Mouse (Mus musculus): ENCODE measurements around the gene Mgat4e. TPM values are rescaled to one million over a fixed set of nuclear protein-coding genes. Genes with fewer than 3 reads are reported as not detected.

Mgat4e gene
- polyA plus RNA-seq, 1 experiment, result not detected

GRCm38 (mm10) chr1:134513876-134514590 is 35.4 kb downstream of the Mgat4e start:
- H3K79me2 ChIP-seq (ENCODE audit: control insufficient read depth, insufficient read depth), result no peaks in the 10 kb centered on the region
- H3K27me3 ChIP-seq (ENCODE audit: control insufficient read depth, insufficient read depth, insufficient read length), result no peaks in the 10 kb centered on the region
- no peaks in the 10 kb centered on the region for H3K36me3 ChIP-seq (ENCODE audit: control insufficient read depth, insufficient read depth)
- H3K4me3 ChIP-seq, result no peak overlapping the region
- TF ChIP-seq REST (IDR thresholded peaks at IDR 0.05; ENCODE audit: insufficient read depth, insufficient read length) (no peak), MYOD1 (IDR thresholded peaks at IDR 0.05; ENCODE audit: control insufficient read depth in 1 of 3, insufficient read length in 2 of 3, low read depth in 2 of 3) (no peak)
- no peak overlapping the region for H3ac ChIP-seq (ENCODE audit: control insufficient read depth, insufficient read length)
- no peak overlapping the region for H3K4me2 ChIP-seq (ENCODE audit: low read depth)

- TF ChIP-seq TCF12 (IDR thresholded peaks at IDR 0.05; ENCODE audit: insufficient read depth, poor library complexity, severe bottlenecking), result no peak
- no peak for TF ChIP-seq TCF3 (IDR thresholded peaks at IDR 0.05; ENCODE audit: insufficient read length, low read depth)
- no peak for TF ChIP-seq POLR2AphosphoS2 (IDR thresholded peaks at IDR 0.05; ENCODE audit: insufficient read length, low read depth)
- no peak for TF ChIP-seq CEBPB (IDR thresholded peaks at IDR 0.05; ENCODE audit: insufficient read depth, poor library complexity, severe bottlenecking)
- TF ChIP-seq USF1 (IDR thresholded peaks at IDR 0.05; ENCODE audit: low read depth), result no peak
- H3K4me2 ChIP-seq (ENCODE audit: low read depth), result no peak overlapping the region
- no peaks in the 10 kb centered on the region for H3K27me3 ChIP-seq (ENCODE audit: control insufficient read depth, insufficient read depth, insufficient read length)
- H3K4me3 ChIP-seq, result no peak overlapping the region
- no peaks in the 10 kb centered on the region for H3K79me2 ChIP-seq (ENCODE audit: control insufficient read depth, insufficient read depth)
- no peaks in the 10 kb centered on the region for H3K36me3 ChIP-seq (ENCODE audit: control insufficient read depth, insufficient read depth)
- no peak overlapping the region for H3ac ChIP-seq (ENCODE audit: control insufficient read depth, insufficient read length)
These were observed 36.1 kb downstream of the Mgat4e start for GRCm38 (mm10) chr1:134513312-134513860.

- Histone ChIP-seq H3K36me3 (ENCODE audit: control insufficient read depth, insufficient read depth) (peaks cover under 1% of the 10 kb centered on the region), H3K4me3 (no peak overlapping the region), H3K79me2 (ENCODE audit: control insufficient read depth, insufficient read depth) (no peaks in the 10 kb centered on the region), H3K27me3 (ENCODE audit: control insufficient read depth, insufficient read depth, insufficient read length) (no peaks in the 10 kb centered on the region), H3ac (ENCODE audit: control insufficient read depth, insufficient read length) (no peak overlapping the region), H3K4me2 (ENCODE audit: low read depth) (no peak overlapping the region)
- TF ChIP-seq REST (IDR thresholded peaks at IDR 0.05; ENCODE audit: insufficient read depth, insufficient read length) (no peak), TCF12 (IDR thresholded peaks at IDR 0.05; ENCODE audit: insufficient read depth, poor library complexity, severe bottlenecking) (no peak), SRF (IDR thresholded peaks at IDR 0.05; ENCODE audit: control insufficient read depth, insufficient read length, low read depth) (no peak), MAX (IDR thresholded peaks at IDR 0.05; ENCODE audit: low read depth) (no peak), USF1 (IDR thresholded peaks at IDR 0.05; ENCODE audit: low read depth) (no peak), MYOD1 (IDR thresholded peaks at IDR 0.05; ENCODE audit: control insufficient read depth in 1 of 3, insufficient read length in 2 of 3, low read depth in 2 of 3) (no peak), TCF3 (IDR thresholded peaks at IDR 0.05; ENCODE audit: insufficient read length, low read depth) (no peak), MYOG (IDR thresholded peaks at IDR 0.05; ENCODE audit: control insufficient read depth in 1 of 3, insufficient read depth in 1 of 3, insufficient read length in 2 of 3, low read depth in 2 of 3) (no peak), POLR2A (IDR thresholded peaks at IDR 0.05; ENCODE audit: insufficient read length, low read depth) (no peak), CEBPB (IDR thresholded peaks at IDR 0.05; ENCODE audit: insufficient read depth, poor library complexity, severe bottlenecking) (no peak), POLR2AphosphoS2 (IDR thresholded peaks at IDR 0.05; ENCODE audit: insufficient read length, low read depth) (no peak), E2F4 (IDR thresholded peaks at IDR 0.05; ENCODE audit: insufficient read depth) (no peak)
These were observed 36.9 kb downstream of the Mgat4e start for GRCm38 (mm10) chr1:134512584-134512983.

- no peak overlapping the region for H3K4me3 ChIP-seq
These were observed 37.3 kb downstream of the Mgat4e start for GRCm38 (mm10) chr1:134512183-134512582.

GRCm38 (mm10) chr1:134510018-134510417 is 39.5 kb downstream of the Mgat4e start:
- Histone ChIP-seq H3K36me3 (ENCODE audit: control insufficient read depth, insufficient read depth) (peaks cover 6% of the 10 kb centered on the region), H3K4me3 (no peak overlapping the region)
- TF ChIP-seq MAX (IDR thresholded peaks at IDR 0.05; ENCODE audit: low read depth) (no peak), MYOD1 (IDR thresholded peaks at IDR 0.05; ENCODE audit: control insufficient read depth in 1 of 3, insufficient read length in 2 of 3, low read depth in 2 of 3) (no peak), E2F4 (IDR thresholded peaks at IDR 0.05; ENCODE audit: insufficient read depth) (no peak), SRF (IDR thresholded peaks at IDR 0.05; ENCODE audit: control insufficient read depth, insufficient read length, low read depth) (no peak), REST (IDR thresholded peaks at IDR 0.05; ENCODE audit: insufficient read depth, insufficient read length) (no peak), USF1 (IDR thresholded peaks at IDR 0.05; ENCODE audit: low read depth) (no peak), POLR2AphosphoS2 (IDR thresholded peaks at IDR 0.05; ENCODE audit: insufficient read length, low read depth) (no peak), POLR2A (IDR thresholded peaks at IDR 0.05; ENCODE audit: insufficient read length, low read depth) (no peak), TCF3 (IDR thresholded peaks at IDR 0.05; ENCODE audit: insufficient read length, low read depth) (no peak), MYOG (IDR thresholded peaks at IDR 0.05; ENCODE audit: control insufficient read depth in 1 of 3, insufficient read depth in 1 of 3, insufficient read length in 2 of 3, low read depth in 2 of 3) (no peak), TCF12 (IDR thresholded peaks at IDR 0.05; ENCODE audit: insufficient read depth, poor library complexity, severe bottlenecking) (no peak), CEBPB (IDR thresholded peaks at IDR 0.05; ENCODE audit: insufficient read depth, poor library complexity, severe bottlenecking) (no peak)

More at GRCm38 (mm10) chr1:134512183-134512582, 37.3 kb downstream of the Mgat4e start:
- Histone ChIP-seq H3K79me2 (ENCODE audit: control insufficient read depth, insufficient read depth) (no peaks in the 10 kb centered on the region), H3K4me2 (ENCODE audit: low read depth) (no peak overlapping the region), H3K36me3 (ENCODE audit: control insufficient read depth, insufficient read depth) (peaks cover 4% of the 10 kb centered on the region), H3K27me3 (ENCODE audit: control insufficient read depth, insufficient read depth, insufficient read length) (no peaks in the 10 kb centered on the region), H3ac (ENCODE audit: control insufficient read depth, insufficient read length) (no peak overlapping the region)
- TF ChIP-seq MYOG (IDR thresholded peaks at IDR 0.05; ENCODE audit: control insufficient read depth in 1 of 3, insufficient read depth in 1 of 3, insufficient read length in 2 of 3, low read depth in 2 of 3) (no peak), POLR2A (IDR thresholded peaks at IDR 0.05; ENCODE audit: insufficient read length, low read depth) (no peak), MYOD1 (IDR thresholded peaks at IDR 0.05; ENCODE audit: control insufficient read depth in 1 of 3, insufficient read length in 2 of 3, low read depth in 2 of 3) (no peak), E2F4 (IDR thresholded peaks at IDR 0.05; ENCODE audit: insufficient read depth) (no peak), USF1 (IDR thresholded peaks at IDR 0.05; ENCODE audit: low read depth) (no peak), MAX (IDR thresholded peaks at IDR 0.05; ENCODE audit: low read depth) (no peak), CEBPB (IDR thresholded peaks at IDR 0.05; ENCODE audit: insufficient read depth, poor library complexity, severe bottlenecking) (no peak), POLR2AphosphoS2 (IDR thresholded peaks at IDR 0.05; ENCODE audit: insufficient read length, low read depth) (no peak), TCF3 (IDR thresholded peaks at IDR 0.05; ENCODE audit: insufficient read length, low read depth) (no peak), TCF12 (IDR thresholded peaks at IDR 0.05; ENCODE audit: insufficient read depth, poor library complexity, severe bottlenecking) (no peak), SRF (IDR thresholded peaks at IDR 0.05; ENCODE audit: control insufficient read depth, insufficient read length, low read depth) (no peak), REST (IDR thresholded peaks at IDR 0.05; ENCODE audit: insufficient read depth, insufficient read length) (no peak)

More at GRCm38 (mm10) chr1:134510018-134510417, 39.5 kb downstream of the Mgat4e start:
- Histone ChIP-seq H3ac (ENCODE audit: control insufficient read depth, insufficient read length) (no peak overlapping the region), H3K79me2 (ENCODE audit: control insufficient read depth, insufficient read depth) (no peaks in the 10 kb centered on the region), H3K4me2 (ENCODE audit: low read depth) (no peak overlapping the region), H3K27me3 (ENCODE audit: control insufficient read depth, insufficient read depth, insufficient read length) (no peaks in the 10 kb centered on the region)

All from myocyte (in vitro differentiated cells).